Mouse (Mus musculus): ENCODE data around the gene Tbrg4. TPM values are rescaled to one million over a fixed set of nuclear protein-coding genes. Genes with fewer than 3 reads are reported as not detected.

Gene Tbrg4
- polyA plus RNA-seq, 1 experiment from 2014 or later, result 70.3 TPM

- no peak for DNase-seq (ENCODE audit: low spot score)
- peaks cover 21% of the 10 kb centered on the region for H3K4me1 ChIP-seq
- H3K4me3 ChIP-seq, result no peak overlapping the region
- 0 out of 2 replicates have a peak, but pooled peaks cover 5% of the 10 kb centered on the region for H3K27me3 ChIP-seq (ENCODE audit: low read depth, poor library complexity, severe bottlenecking)
- no peaks in the 10 kb centered on the region for H3K9me3 ChIP-seq (replicated peaks)
- peaks cover 65% of the 10 kb centered on the region for H3K36me3 ChIP-seq
- no peak overlapping the region for H3K27ac ChIP-seq
- WGBS, result 80% methylated on average over 7 of the region's 7 CpGs
These were observed 28.3 kb downstream of the Tbrg4 start for GRCm38 (mm10) chr11:6597523-6597922.

- Histone ChIP-seq H3K27me3 (ENCODE audit: low read depth, poor library complexity, severe bottlenecking) (no peaks in the 10 kb centered on the region), H3K9me3 (replicated peaks) (no peaks in the 10 kb centered on the region), H3K27ac (no peak overlapping the region), H3K36me3 (peaks cover 75% of the 10 kb centered on the region), H3K4me1 (peaks cover 21% of the 10 kb centered on the region), H3K4me3 (no peak overlapping the region)
- WGBS, result 79% methylated on average over 3 of the region's 3 CpGs
- no peak for DNase-seq (ENCODE audit: low spot score)
These were observed 29.3 kb downstream of the Tbrg4 start for GRCm38 (mm10) chr11:6596616-6597015.

GRCm38 (mm10) chr11:6596205-6596604 lies 29.7 kb downstream of the Tbrg4 start:
- no peak overlapping the region for H3K4me3 ChIP-seq
- H3K36me3 ChIP-seq, result peaks cover 79% of the 10 kb centered on the region
- H3K9me3 ChIP-seq (replicated peaks), result no peaks in the 10 kb centered on the region
- WGBS, result 93% methylated on average over 6 of the region's 6 CpGs
- peaks cover 21% of the 10 kb centered on the region for H3K4me1 ChIP-seq
- H3K27me3 ChIP-seq (ENCODE audit: low read depth, poor library complexity, severe bottlenecking), result no peaks in the 10 kb centered on the region
- H3K27ac ChIP-seq, result no peak overlapping the region
- no peak for DNase-seq (ENCODE audit: low spot score)

- H3K27ac ChIP-seq, result no peak overlapping the region
- WGBS, result 95% methylated on average over 5 of the region's 5 CpGs
- peaks cover 21% of the 10 kb centered on the region for H3K4me1 ChIP-seq
- DNase-seq (ENCODE audit: low spot score), result no peak
- H3K36me3 ChIP-seq, result peaks cover 87% of the 10 kb centered on the region
- no peak overlapping the region for H3K4me3 ChIP-seq
- H3K27me3 ChIP-seq (ENCODE audit: low read depth, poor library complexity, severe bottlenecking), result no peaks in the 10 kb centered on the region
- no peaks in the 10 kb centered on the region for H3K9me3 ChIP-seq (replicated peaks)
These were observed 30.5 kb downstream of the Tbrg4 start for GRCm38 (mm10) chr11:6595339-6595738.

GRCm38 (mm10) chr11:6594845-6595244 lies 31.0 kb downstream of the Tbrg4 start:
- H3K27me3 ChIP-seq (ENCODE audit: low read depth, poor library complexity, severe bottlenecking), result no peaks in the 10 kb centered on the region
- no peak for DNase-seq (ENCODE audit: low spot score)
- peaks cover 20% of the 10 kb centered on the region for H3K4me1 ChIP-seq
- no peaks in the 10 kb centered on the region for H3K9me3 ChIP-seq (replicated peaks)
- H3K27ac ChIP-seq, result no peak overlapping the region
- H3K36me3 ChIP-seq, result peaks cover 92% of the 10 kb centered on the region
- 92% methylated on average over 6 of the region's 6 CpGs for WGBS
- H3K4me3 ChIP-seq, result no peak overlapping the region

- WGBS, result 81% methylated on average over 11 of the region's 11 CpGs
- no peaks in the 10 kb centered on the region for H3K9me3 ChIP-seq (replicated peaks)
These were observed 32.5 kb downstream of the Tbrg4 start for GRCm38 (mm10) chr11:6593406-6593805.

GRCm38 (mm10) chr11:6590933-6591675 lies 34.8 kb downstream of the Tbrg4 start:
- H3K4me3 ChIP-seq, result no peak overlapping the region
- no peaks in the 10 kb centered on the region for H3K4me1 ChIP-seq
- WGBS, result 90% methylated on average over 10 of the region's 10 CpGs
- H3K27me3 ChIP-seq (ENCODE audit: low read depth, poor library complexity, severe bottlenecking), result no peaks in the 10 kb centered on the region
- DNase-seq (ENCODE audit: low spot score), result no peak
- no peaks in the 10 kb centered on the region for H3K9me3 ChIP-seq (replicated peaks)
- H3K27ac ChIP-seq, result no peak overlapping the region
- peaks cover 98% of the 10 kb centered on the region for H3K36me3 ChIP-seq

More at GRCm38 (mm10) chr11:6593406-6593805, 32.5 kb downstream of the Tbrg4 start:
- no peak for DNase-seq (ENCODE audit: low spot score)
- Histone ChIP-seq H3K36me3 (peaks cover 100% of the 10 kb centered on the region), H3K4me1 (peaks cover 5% of the 10 kb centered on the region), H3K27ac (no peak overlapping the region), H3K27me3 (ENCODE audit: low read depth, poor library complexity, severe bottlenecking) (no peaks in the 10 kb centered on the region), H3K4me3 (no peak overlapping the region)

- H3K27me3 ChIP-seq (ENCODE audit: low read depth, poor library complexity, severe bottlenecking), result no peaks in the 10 kb centered on the region
- no peaks in the 10 kb centered on the region for H3K4me1 ChIP-seq
- no peak overlapping the region for H3K4me3 ChIP-seq
- WGBS, result 89% methylated on average over 7 of the region's 7 CpGs
- peaks cover 98% of the 10 kb centered on the region for H3K36me3 ChIP-seq
- DNase-seq (ENCODE audit: low spot score), result no peak
- H3K27ac ChIP-seq, result no peak overlapping the region
- H3K9me3 ChIP-seq (replicated peaks), result no peaks in the 10 kb centered on the region
These were observed 36.0 kb downstream of the Tbrg4 start for GRCm38 (mm10) chr11:6589838-6590237.

- Histone ChIP-seq H3K4me1 (no peaks in the 10 kb centered on the region), H3K9me3 (replicated peaks) (no peaks in the 10 kb centered on the region), H3K27me3 (ENCODE audit: low read depth, poor library complexity, severe bottlenecking) (no peaks in the 10 kb centered on the region), H3K4me3 (no peak overlapping the region), H3K27ac (no peak overlapping the region), H3K36me3 (peaks cover 95% of the 10 kb centered on the region)
- DNase-seq (ENCODE audit: low spot score), result no peak
- 93% methylated on average over 7 of the region's 7 CpGs for WGBS
These were observed 37.6 kb downstream of the Tbrg4 start for GRCm38 (mm10) chr11:6588295-6588694.

GRCm38 (mm10) chr11:6587249-6587940 lies 38.5 kb downstream of the Tbrg4 start:
- Histone ChIP-seq H3K4me1 (no peaks in the 10 kb centered on the region), H3K9me3 (replicated peaks) (no peaks in the 10 kb centered on the region), H3K4me3 (no peak overlapping the region), H3K27me3 (ENCODE audit: low read depth, poor library complexity, severe bottlenecking) (no peaks in the 10 kb centered on the region), H3K27ac (no peak overlapping the region), H3K36me3 (peaks cover 95% of the 10 kb centered on the region)
- WGBS, result 94% methylated on average over 7 of the region's 7 CpGs
- no peak for DNase-seq (ENCODE audit: low spot score)

- WGBS, result 95% methylated on average over 3 of the region's 3 CpGs
- H3K9me3 ChIP-seq (replicated peaks), result no peaks in the 10 kb centered on the region
- no peak overlapping the region for H3K27ac ChIP-seq
- H3K4me3 ChIP-seq, result no peak overlapping the region
- H3K4me1 ChIP-seq, result no peaks in the 10 kb centered on the region
- H3K27me3 ChIP-seq (ENCODE audit: low read depth, poor library complexity, severe bottlenecking), result no peaks in the 10 kb centered on the region
- no peak for DNase-seq (ENCODE audit: low spot score)
- H3K36me3 ChIP-seq, result peaks cover 93% of the 10 kb centered on the region
These were observed 39.2 kb downstream of the Tbrg4 start for GRCm38 (mm10) chr11:6586660-6587059.

GRCm38 (mm10) chr11:6585748-6586147 lies 40.1 kb downstream of the Tbrg4 start:
- Histone ChIP-seq H3K27me3 (ENCODE audit: low read depth, poor library complexity, severe bottlenecking) (no peaks in the 10 kb centered on the region), H3K36me3 (peaks cover 89% of the 10 kb centered on the region), H3K9me3 (replicated peaks) (no peaks in the 10 kb centered on the region), H3K4me3 (no peak overlapping the region), H3K27ac (no peak overlapping the region), H3K4me1 (no peaks in the 10 kb centered on the region)
- DNase-seq (ENCODE audit: low spot score), result no peak
- 94% methylated on average over 8 of the region's 8 CpGs for WGBS

GRCm38 (mm10) chr11:6581560-6581959 lies 44.3 kb downstream of the Tbrg4 start:
- Histone ChIP-seq H3K27me3 (ENCODE audit: low read depth, poor library complexity, severe bottlenecking) (no peaks in the 10 kb centered on the region), H3K4me1 (no peaks in the 10 kb centered on the region), H3K4me3 (no peak overlapping the region), H3K9me3 (replicated peaks) (no peaks in the 10 kb centered on the region), H3K36me3 (peaks cover 86% of the 10 kb centered on the region), H3K27ac (no peak overlapping the region)
- DNase-seq (ENCODE audit: low spot score), result no peak
- WGBS, result 94% methylated on average over 2 of the region's 2 CpGs

Data from limb, embryonic 10.5 days (tissue).